Mouse (Mus musculus) limb, embryonic 13.5 days (tissue): ENCODE measurements around the gene Plxnb1. TPM values are rescaled to one million over a fixed set of nuclear protein-coding genes. Genes with fewer than 3 reads are reported as not detected.
"Not testable (repeated sequence)": the region's sequence is repeated elsewhere in the genome, so short reads cannot be mapped to it uniquely, and the experiment has no call there.

ENCODE experiments used
- ATAC-seq: fragments of 200-750 bp; cut with Nextera tagmentation; 2 replicates; pipeline ENCODE4 v1.8.0; 2017; ENCODE audit warnings: low read depth, moderate number of reproducible peaks, moderate TSS enrichment; ENCODE audit not compliant: low FRiP score
- H3K27ac ChIP-seq: fragments of 300-500 bp; sonication (generic); 2 replicates; pipeline ENCODE4 v1.5.1; 2015; ENCODE audit warnings: inconsistent platforms, mild to moderate bottlenecking, moderate library complexity
- H3K27me3 ChIP-seq: fragments of 300-500 bp; sonication (generic); 2 replicates; pipeline ENCODE4 v1.6.1; 2015; ENCODE audit warnings: mild to moderate bottlenecking, inconsistent platforms
- H3K36me3 ChIP-seq: fragments of 300-500 bp; sonication (generic); 2 replicates; pipeline ENCODE4 v1.6.1; 2015; ENCODE audit warnings: inconsistent platforms, mild to moderate bottlenecking, moderate library complexity
- H3K4me1 ChIP-seq: fragments of 300-500 bp; sonication (generic); 2 replicates; pipeline ENCODE4 v1.6.1; 2015; ENCODE audit warnings: inconsistent platforms
- H3K4me2 ChIP-seq: fragments of 300-500 bp; sonication (generic); replicated peaks from 2 replicates; pipeline ENCODE4 v1.6.1; 2015; ENCODE audit warnings: inconsistent platforms, mild to moderate bottlenecking, moderate library complexity
- H3K4me3 ChIP-seq: fragments of 300-500 bp; sonication (generic); 2 replicates; pipeline ENCODE4 v1.5.1; 2015; ENCODE audit warnings: moderate library complexity, mild to moderate bottlenecking, inconsistent platforms
- H3K9ac ChIP-seq: fragments of 300-500 bp; sonication (generic); 2 replicates; pipeline ENCODE4 v1.6.1; 2015; ENCODE audit warnings: mild to moderate bottlenecking, inconsistent platforms
- H3K9me3 ChIP-seq: fragments of 300-500 bp; sonication (generic); 2 replicates; pipeline ENCODE4 v1.6.1; 2016; ENCODE audit warnings: inconsistent platforms
- WGBS: fragments of 180-500 bp; shearing (Covaris S2); methylation state at CpG from one replicate; pipeline ENCODE4 v1.1.7; 2015; 5-methylcytosine and 5-hydroxymethylcytosine counted together
- polyA plus RNA-seq: library from polyadenylated mRNA; unstranded; fragments of >200 nt; fragmentation: Nextera tagmentation; extraction: Ambion mirVana; gene quantifications from 2 replicates; pipeline ENCODE4 v1.2.1, GENCODE M21; 2015

Plxnb1 gene
- polyA plus RNA-seq, 1 experiment from 2014 or later = 13.4 TPM

DNA sequence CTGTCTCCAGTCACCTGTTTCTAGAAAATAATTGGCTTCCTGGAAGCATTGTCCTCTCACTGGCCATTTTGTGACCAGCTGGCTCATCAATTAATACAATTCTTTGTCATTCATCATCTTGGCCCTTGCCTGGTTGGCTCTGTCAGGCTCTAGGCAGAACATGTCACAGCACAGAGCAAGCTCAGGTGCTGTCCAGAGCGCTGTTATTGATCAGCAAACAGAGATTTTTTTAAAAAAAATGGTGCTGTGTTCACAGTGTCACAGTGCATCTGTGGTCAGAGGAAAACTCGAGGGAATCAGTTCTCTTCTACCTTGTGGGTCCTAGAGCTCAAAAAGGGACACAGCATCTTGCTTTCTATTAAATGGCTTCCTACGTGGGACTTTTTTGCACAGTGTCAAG lies 30.3 kb downstream of the Plxnb1 start:
- Histone ChIP-seq H3K36me3 (no peaks in the 10 kb centered on the region), H3K4me3 (no peak overlapping the region), H3K27me3 (no peaks in the 10 kb centered on the region), H3K4me2 (no peak overlapping the region), H3K9me3 (no peaks in the 10 kb centered on the region), H3K9ac (no peak overlapping the region), H3K4me1 (peaks cover 6% of the 10 kb centered on the region; the same call in 1 of the 2 replicates), H3K27ac (no peak overlapping the region)
- no peak for ATAC-seq
- WGBS = 69% methylated on average over 3 of the region's 3 CpGs

DNA sequence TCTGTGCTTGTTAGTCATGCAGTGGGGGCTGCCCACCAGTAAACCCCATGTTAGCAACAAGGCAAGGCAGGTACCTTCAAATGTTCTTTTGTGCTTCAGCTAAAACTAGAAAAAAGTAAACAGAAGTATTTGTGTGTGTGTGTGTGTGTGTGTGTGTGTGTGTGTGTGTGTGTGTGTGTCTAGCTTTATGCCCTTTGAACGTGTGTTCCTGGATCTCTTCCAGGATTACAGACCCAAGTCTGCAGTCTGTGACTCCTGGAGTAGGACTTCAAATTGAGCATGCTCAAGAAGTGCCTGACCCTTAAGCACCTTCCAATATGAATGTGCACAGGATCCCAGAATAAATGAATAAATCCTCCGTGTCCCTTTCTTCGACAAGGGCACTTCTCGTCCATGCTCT lies 31.9 kb downstream of the Plxnb1 start:
- 83% methylated on average over 4 of the region's 4 CpGs for WGBS
- Histone ChIP-seq H3K4me3 (no peak overlapping the region), H3K9me3 (no peaks in the 10 kb centered on the region), H3K27ac (no peak overlapping the region), H3K4me1 (peaks cover 6% of the 10 kb centered on the region; the same call in 1 of the 2 replicates), H3K36me3 (no peaks in the 10 kb centered on the region), H3K4me2 (no peak overlapping the region), H3K9ac (no peak overlapping the region), H3K27me3 (no peaks in the 10 kb centered on the region)
- no peak for ATAC-seq

DNA sequence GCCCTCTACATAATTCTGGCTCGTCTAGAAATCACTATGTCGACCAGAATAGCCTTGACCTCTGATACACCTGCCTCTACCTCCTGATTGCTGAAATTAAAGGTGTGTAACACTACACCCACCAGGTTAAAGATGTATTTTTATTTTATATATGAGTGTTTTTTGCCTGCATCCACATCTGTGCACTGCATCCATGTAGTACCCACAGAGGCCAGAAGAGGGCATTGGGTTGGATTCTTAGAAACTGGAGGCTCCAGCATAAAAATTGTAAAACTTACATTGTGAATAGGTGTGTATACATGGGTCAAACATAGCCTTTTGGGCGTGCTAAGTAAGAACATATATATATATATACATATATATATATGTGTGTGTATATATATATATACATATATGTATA lies 33.0 kb downstream of the Plxnb1 start:
- Histone ChIP-seq H3K36me3 (no peaks in the 10 kb centered on the region), H3K27ac (no peak overlapping the region), H3K4me2 (no peak overlapping the region), H3K4me1 (peaks cover 4% of the 10 kb centered on the region; the same call in 1 of the 2 replicates), H3K4me3 (no peak overlapping the region), H3K27me3 (no peaks in the 10 kb centered on the region), H3K9ac (no peak overlapping the region), H3K9me3 (no peaks in the 10 kb centered on the region)
- ATAC-seq = no peak
- WGBS = 40% methylated on average over 3 of the region's 3 CpGs

DNA sequence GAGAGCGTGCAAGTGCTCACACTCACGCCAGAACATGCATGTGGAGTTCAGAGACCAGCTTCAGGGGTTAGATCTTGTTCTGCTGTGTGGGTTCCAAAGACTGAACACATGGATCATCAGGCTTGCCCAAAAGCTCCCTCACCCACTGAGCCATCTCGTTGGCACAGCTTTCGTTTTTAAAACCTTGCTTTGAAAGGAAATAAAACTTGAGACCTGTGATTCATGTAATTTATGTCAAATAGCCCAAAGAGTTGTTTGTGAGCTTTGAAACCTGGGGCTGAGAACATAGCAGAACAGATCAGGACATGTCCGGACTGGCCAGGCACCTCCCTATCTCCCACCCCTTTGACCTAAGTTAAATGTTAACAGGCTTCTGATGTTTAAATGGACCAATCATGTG lies 34.9 kb downstream of the Plxnb1 start:
- H3K36me3 ChIP-seq = no peaks in the 10 kb centered on the region
- no peak overlapping the region for H3K4me3 ChIP-seq
- no peaks in the 10 kb centered on the region for H3K9me3 ChIP-seq
- no peak overlapping the region for H3K9ac ChIP-seq
- H3K4me1 ChIP-seq = no peaks in the 10 kb centered on the region
- WGBS = 81% methylated on average over 5 of the region's 5 CpGs
- no peak overlapping the region for H3K27ac ChIP-seq
- H3K27me3 ChIP-seq = no peaks in the 10 kb centered on the region
- no peak for ATAC-seq
- no peak overlapping the region for H3K4me2 ChIP-seq

DNA sequence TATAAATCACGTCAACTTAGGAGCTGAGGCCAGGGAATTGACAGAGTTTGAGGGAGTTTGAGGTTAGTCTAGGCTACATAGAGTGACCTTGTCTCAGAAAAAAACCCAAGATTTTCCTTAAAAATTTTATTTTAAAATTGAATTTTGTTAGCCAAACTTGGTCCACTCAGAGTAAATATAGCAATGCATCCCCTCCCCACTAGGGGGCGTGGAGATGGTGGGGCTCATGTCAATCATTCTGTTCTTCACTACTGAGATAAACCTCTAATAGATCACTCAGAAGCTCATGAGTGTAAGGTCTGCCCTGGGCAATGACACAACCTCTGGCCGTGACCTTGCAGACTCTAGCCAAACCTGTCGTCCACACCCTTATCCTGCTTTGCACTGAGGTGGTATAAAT lies 45.2 kb downstream of the Plxnb1 start:
- WGBS = 63% methylated on average over 4 of the region's 4 CpGs
- H3K27ac ChIP-seq, H3K9me3 ChIP-seq, ATAC-seq, H3K4me1 ChIP-seq, H3K4me3 ChIP-seq, H3K9ac ChIP-seq, H3K4me2 ChIP-seq, H3K36me3 ChIP-seq, H3K27me3 ChIP-seq: not testable (repeated sequence)

DNA sequence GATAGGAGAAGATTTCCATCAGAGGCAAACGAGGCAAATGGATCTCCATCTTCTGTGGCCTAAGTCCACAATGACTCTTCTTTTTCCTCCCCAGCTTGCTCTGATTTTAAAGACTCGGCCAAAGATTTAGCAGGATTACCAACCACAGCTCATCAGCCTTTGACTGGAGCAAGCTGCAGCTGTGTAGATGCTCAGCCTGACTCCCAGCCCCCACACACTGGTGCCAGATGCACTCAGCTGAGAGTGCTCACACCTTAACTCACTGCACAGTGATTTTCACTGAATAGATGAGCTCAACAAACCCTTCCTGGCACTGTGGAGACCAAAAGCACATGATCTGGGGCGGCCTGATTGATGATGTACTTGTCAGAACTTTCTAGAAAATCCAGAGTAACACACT lies 66.8 kb downstream of the Plxnb1 start, which contains the start of gene Fbxw21:
Gene Fbxw21, minus strand, starts transcription at position 101 of the 400 bp plus-strand sequence.
- Histone ChIP-seq H3K4me3 (no peak within 1 kb of the TSS), H3K36me3 (no peaks in the 10 kb centered on the region), H3K27ac (no peak within 1 kb of the TSS), H3K9me3 (no peaks in the 10 kb centered on the region), H3K27me3 (no peaks in the 10 kb centered on the region), H3K9ac (no peak within 1 kb of the TSS), H3K4me2 (no peak within 1 kb of the TSS), H3K4me1 (no peaks in the 10 kb centered on the region)
- WGBS = 59% methylated on average over 3 of the region's 3 CpGs
- no peak for ATAC-seq

DNA sequence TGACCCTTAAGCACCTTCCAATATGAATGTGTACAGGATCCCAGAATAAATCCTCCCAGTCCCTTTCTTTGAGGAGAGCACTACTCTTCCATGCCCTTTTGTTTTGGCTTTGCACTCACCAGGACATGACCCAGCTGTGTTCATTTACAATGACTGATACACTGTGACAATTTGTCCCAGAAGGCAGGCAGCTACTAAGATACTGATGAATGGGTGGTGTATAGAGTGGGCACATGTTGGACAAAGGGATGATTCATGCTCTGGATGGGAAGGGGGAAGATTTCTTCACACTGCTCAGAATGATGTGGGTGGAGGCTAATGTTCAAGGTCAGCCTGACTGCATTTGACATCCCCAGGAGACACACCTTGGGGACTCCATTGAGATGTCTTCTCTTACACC lies 72.1 kb downstream of the Plxnb1 start:
- no peak overlapping the region for H3K27ac ChIP-seq
- H3K9ac ChIP-seq = no peak overlapping the region
- H3K9me3 ChIP-seq = peaks cover 10% of the 10 kb centered on the region; the same call in 1 of the 2 replicates
- no peak overlapping the region for H3K4me2 ChIP-seq
- H3K36me3 ChIP-seq = no peaks in the 10 kb centered on the region
- no peak for ATAC-seq
- H3K4me3 ChIP-seq = no peak overlapping the region
- no peaks in the 10 kb centered on the region for H3K4me1 ChIP-seq
- H3K27me3 ChIP-seq = no peaks in the 10 kb centered on the region

Other genes starting within 250 kb of the Plxnb1 start
- gene Slc26a6, start 242.1 kb upstream of the Plxnb1 start, polyA plus RNA-seq = 19.0 and 19.6 TPM in 2 replicates
- gene Tmem89, start 180.8 kb upstream of the Plxnb1 start, polyA plus RNA-seq = not detected in 2 replicates
- 437 and 447 TPM in 2 replicates for gene Uqcrc1, start 158.8 kb upstream of the Plxnb1 start, polyA plus RNA-seq
- 6.7 and 7.7 TPM in 2 replicates for gene Col7a1, start 141.8 kb upstream of the Plxnb1 start, polyA plus RNA-seq
- gene Ucn2, start 109.4 kb upstream of the Plxnb1 start, polyA plus RNA-seq = 0.22 and 0.33 TPM in 2 replicates
- gene Pfkfb4, start 103.6 kb upstream of the Plxnb1 start, polyA plus RNA-seq = 12.3 and 14.6 TPM in 2 replicates
- gene Shisa5, start 56.8 kb upstream of the Plxnb1 start, polyA plus RNA-seq = 84.1 and 87.1 TPM in 2 replicates
- gene Trex1, start 35.7 kb upstream of the Plxnb1 start, polyA plus RNA-seq = 9.0 and 11.8 TPM in 2 replicates
- gene Atrip, start 21.3 kb upstream of the Plxnb1 start, polyA plus RNA-seq = 29.0 and 31.1 TPM in 2 replicates
- gene Ccdc51, start 12.9 kb upstream of the Plxnb1 start, polyA plus RNA-seq = 13.4 and 14.2 TPM in 2 replicates
- gene Tma7, start 12.8 kb upstream of the Plxnb1 start, polyA plus RNA-seq = 711 TPM in 2 replicates
- not detected in 2 replicates for gene Fbxw21, start 66.7 kb downstream of the Plxnb1 start, polyA plus RNA-seq
- not detected in 2 replicates for gene Fbxw13, start 100.6 kb downstream of the Plxnb1 start, polyA plus RNA-seq
- not detected in 2 replicates for gene Fbxw20, start 139.4 kb downstream of the Plxnb1 start, polyA plus RNA-seq
- not detected in 2 replicates for gene Fbxw14, start 192.3 kb downstream of the Plxnb1 start, polyA plus RNA-seq
- not detected in 2 replicates for gene Fbxw28, start 244.3 kb downstream of the Plxnb1 start, polyA plus RNA-seq